Mouse (Mus musculus) liver, adult 2 months (tissue): ENCODE data around the gene Chd6.

ENCODE experiments used
- CTCF ChIP-seq: fragments of 200-500 bp; IDR thresholded peaks from 2 replicates; pipeline ENCODE4 v1.5.1; 2011; ENCODE audit warnings: low read depth, low read length, control low read depth
- POLR2A ChIP-seq: fragments of 200-500 bp; IDR thresholded peaks from 2 replicates; pipeline ENCODE4 v1.6.1; 2011; ENCODE audit warnings: low read length, control low read depth; ENCODE audit not compliant: insufficient read depth; ENCODE audit errors: extremely low read depth

DNA sequence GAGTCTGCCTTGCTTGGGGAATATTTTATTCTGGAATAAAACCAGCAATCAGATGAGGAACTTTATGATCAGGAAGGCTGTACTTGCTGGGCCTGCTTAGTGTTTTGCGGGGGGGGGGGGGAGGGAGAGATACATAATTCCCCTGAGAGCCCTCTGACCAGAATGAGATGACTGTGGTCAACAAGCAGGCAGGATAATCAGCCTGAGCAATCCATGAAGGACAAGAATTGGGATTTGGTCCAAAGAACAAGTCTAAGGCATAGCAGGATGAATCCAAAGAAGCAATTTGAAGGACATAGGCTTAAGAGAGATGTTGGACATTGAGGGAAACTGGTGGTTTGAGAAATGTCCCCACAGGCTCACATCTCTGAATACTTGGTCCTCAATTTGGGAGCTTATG, 130.2 kb downstream of the Chd6 start:
- TF ChIP-seq CTCF (no peak), POLR2A (no peak)
